Mouse (Mus musculus): Measurements from ENCODE around the gene Gm10681. TPM values are rescaled to one million over a fixed set of nuclear protein-coding genes. Genes with fewer than 3 reads are reported as not detected.
"Not testable (repeated sequence)": the region's sequence is repeated elsewhere in the genome, so short reads cannot be mapped to it uniquely, and the experiment has no call there.

Gm10681 gene
- polyA plus RNA-seq, 1 experiment from 2014 or later = not detected

GRCm38 (mm10) chr3:98587721-98588120 is 886 bp downstream of the Gm10681 start:
- no peaks in the 10 kb centered on the region for H3K27me3 ChIP-seq (ENCODE audit: control insufficient read depth, insufficient read depth, low read length)
- no peaks in the 10 kb centered on the region for H3K4me1 ChIP-seq (ENCODE audit: control insufficient read depth, insufficient read depth, low read length)
- ATAC-seq (ENCODE audit: low FRiP score) = no peak
- H3K9me3 ChIP-seq (ENCODE audit: control insufficient read depth, low read length) = no peaks in the 10 kb centered on the region
- WGBS = 76% methylated on average over 2 of the region's 2 CpGs
- no peak overlapping the region for H3K9ac ChIP-seq (ENCODE audit: low read length)
- DNase-seq (ENCODE audit: low spot score, missing footprints) = no peak
- H3K36me3 ChIP-seq (ENCODE audit: control insufficient read depth, insufficient read depth, low read length) = no peaks in the 10 kb centered on the region
- no peak overlapping the region for H3K4me3 ChIP-seq (ENCODE audit: low read depth, low read length)
- no peak overlapping the region for H3K4me2 ChIP-seq
- H3K27ac ChIP-seq (ENCODE audit: low read depth, low read length) = no peak overlapping the region

DNA sequence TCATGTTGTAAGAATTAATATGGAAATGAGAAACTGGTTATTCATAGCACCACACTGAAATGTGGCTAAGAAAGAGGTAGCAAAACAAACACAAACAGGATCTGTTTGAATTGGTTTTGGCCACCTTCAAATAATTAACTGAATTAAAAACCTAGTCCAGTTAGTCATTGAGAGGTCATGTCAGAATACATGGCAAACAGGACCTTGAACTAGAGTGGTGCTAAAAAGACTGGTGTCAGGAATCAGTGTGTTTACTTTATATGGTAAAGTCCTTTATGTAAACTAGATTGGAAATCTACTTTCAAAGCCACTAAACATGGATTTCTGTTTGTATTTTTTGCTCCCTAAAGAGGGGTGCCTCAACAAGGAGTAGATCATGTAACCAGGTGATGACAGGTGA is 6.0 kb downstream of the Gm10681 start:
- not testable (repeated sequence) for H3K27me3 ChIP-seq (ENCODE audit: control insufficient read depth, insufficient read depth, low read length); H3K9ac ChIP-seq (ENCODE audit: low read length); H3K36me3 ChIP-seq (ENCODE audit: control insufficient read depth, insufficient read depth, low read length); ATAC-seq (ENCODE audit: low FRiP score); H3K4me1 ChIP-seq (ENCODE audit: control insufficient read depth, insufficient read depth, low read length); H3K4me3 ChIP-seq (ENCODE audit: low read depth, low read length); H3K27ac ChIP-seq (ENCODE audit: low read depth, low read length); DNase-seq (ENCODE audit: low spot score, missing footprints); H3K4me2 ChIP-seq; H3K9me3 ChIP-seq (ENCODE audit: control insufficient read depth, low read length)

GRCm38 (mm10) chr3:98582202-98582601 is 6.4 kb downstream of the Gm10681 start:
- H3K36me3 ChIP-seq (ENCODE audit: control insufficient read depth, insufficient read depth, low read length); H3K4me2 ChIP-seq; H3K4me3 ChIP-seq (ENCODE audit: low read depth, low read length); H3K9ac ChIP-seq (ENCODE audit: low read length); H3K4me1 ChIP-seq (ENCODE audit: control insufficient read depth, insufficient read depth, low read length); H3K27ac ChIP-seq (ENCODE audit: low read depth, low read length); DNase-seq (ENCODE audit: low spot score, missing footprints); H3K9me3 ChIP-seq (ENCODE audit: control insufficient read depth, low read length); H3K27me3 ChIP-seq (ENCODE audit: control insufficient read depth, insufficient read depth, low read length); ATAC-seq (ENCODE audit: low FRiP score): not testable (repeated sequence)
- no CpG with 5 or more reads among the region's 1 CpGs for WGBS

GRCm38 (mm10) chr3:98581024-98581423 is 7.6 kb downstream of the Gm10681 start:
- not testable (repeated sequence) for H3K27me3 ChIP-seq (ENCODE audit: control insufficient read depth, insufficient read depth, low read length); H3K4me3 ChIP-seq (ENCODE audit: low read depth, low read length); H3K9me3 ChIP-seq (ENCODE audit: control insufficient read depth, low read length); H3K27ac ChIP-seq (ENCODE audit: low read depth, low read length); H3K4me1 ChIP-seq (ENCODE audit: control insufficient read depth, insufficient read depth, low read length); H3K36me3 ChIP-seq (ENCODE audit: control insufficient read depth, insufficient read depth, low read length); ATAC-seq (ENCODE audit: low FRiP score); H3K4me2 ChIP-seq; H3K9ac ChIP-seq (ENCODE audit: low read length)
- peak; percentile 35 for DNase-seq (ENCODE audit: low spot score, missing footprints)
- 67% methylated on average over 1 of the region's 1 CpGs for WGBS

- not testable (repeated sequence) for H3K4me2 ChIP-seq; H3K9ac ChIP-seq (ENCODE audit: low read length); H3K27me3 ChIP-seq (ENCODE audit: control insufficient read depth, insufficient read depth, low read length); H3K27ac ChIP-seq (ENCODE audit: low read depth, low read length); H3K36me3 ChIP-seq (ENCODE audit: control insufficient read depth, insufficient read depth, low read length); DNase-seq (ENCODE audit: low spot score, missing footprints); H3K4me1 ChIP-seq (ENCODE audit: control insufficient read depth, insufficient read depth, low read length); H3K4me3 ChIP-seq (ENCODE audit: low read depth, low read length); H3K9me3 ChIP-seq (ENCODE audit: control insufficient read depth, low read length)
- peak; percentile 48; the same call in 1 of the 2 replicates for ATAC-seq (ENCODE audit: low FRiP score)
- 91% methylated on average over 2 of the region's 2 CpGs for WGBS
Measured at GRCm38 (mm10) chr3:98567717-98568116, 20.9 kb downstream of the Gm10681 start.

GRCm38 (mm10) chr3:98564894-98565293 is 23.7 kb downstream of the Gm10681 start:
- ATAC-seq (ENCODE audit: low FRiP score); H3K4me1 ChIP-seq (ENCODE audit: control insufficient read depth, insufficient read depth, low read length); H3K27me3 ChIP-seq (ENCODE audit: control insufficient read depth, insufficient read depth, low read length); H3K4me2 ChIP-seq; H3K27ac ChIP-seq (ENCODE audit: low read depth, low read length); H3K4me3 ChIP-seq (ENCODE audit: low read depth, low read length); H3K9ac ChIP-seq (ENCODE audit: low read length); H3K9me3 ChIP-seq (ENCODE audit: control insufficient read depth, low read length); H3K36me3 ChIP-seq (ENCODE audit: control insufficient read depth, insufficient read depth, low read length); DNase-seq (ENCODE audit: low spot score, missing footprints): not testable (repeated sequence)
- WGBS = no CpG with 5 or more reads among the region's 3 CpGs

- not testable (repeated sequence) for ATAC-seq (ENCODE audit: low FRiP score); DNase-seq (ENCODE audit: low spot score, missing footprints); H3K9ac ChIP-seq (ENCODE audit: low read length); H3K4me2 ChIP-seq; H3K4me1 ChIP-seq (ENCODE audit: control insufficient read depth, insufficient read depth, low read length); H3K9me3 ChIP-seq (ENCODE audit: control insufficient read depth, low read length); H3K4me3 ChIP-seq (ENCODE audit: low read depth, low read length); H3K36me3 ChIP-seq (ENCODE audit: control insufficient read depth, insufficient read depth, low read length); H3K27ac ChIP-seq (ENCODE audit: low read depth, low read length); H3K27me3 ChIP-seq (ENCODE audit: control insufficient read depth, insufficient read depth, low read length)
- WGBS = no CpG with 5 or more reads among the region's 2 CpGs
Measured at GRCm38 (mm10) chr3:98563831-98564230, 24.8 kb downstream of the Gm10681 start.

DNA sequence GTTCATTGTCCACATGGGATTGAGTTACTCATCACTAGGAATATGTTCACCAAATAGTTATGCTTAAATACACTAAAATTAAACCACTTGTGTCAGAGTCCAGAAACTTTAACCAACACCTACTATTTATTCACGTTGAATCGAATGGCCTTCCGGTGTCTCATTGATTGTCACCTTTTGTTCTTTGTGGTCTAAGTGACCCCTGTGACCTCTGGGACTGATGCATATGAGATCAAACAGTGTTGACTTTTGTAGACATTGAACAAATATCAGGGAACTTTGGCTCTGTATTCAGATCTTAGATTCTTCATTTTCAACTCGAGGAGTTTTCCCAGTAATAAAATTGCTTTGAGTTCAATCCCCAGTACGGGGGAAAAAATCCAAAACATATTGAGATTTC is 27.9 kb downstream of the Gm10681 start:
- WGBS = no CpG with 5 or more reads among the region's 5 CpGs

DNA sequence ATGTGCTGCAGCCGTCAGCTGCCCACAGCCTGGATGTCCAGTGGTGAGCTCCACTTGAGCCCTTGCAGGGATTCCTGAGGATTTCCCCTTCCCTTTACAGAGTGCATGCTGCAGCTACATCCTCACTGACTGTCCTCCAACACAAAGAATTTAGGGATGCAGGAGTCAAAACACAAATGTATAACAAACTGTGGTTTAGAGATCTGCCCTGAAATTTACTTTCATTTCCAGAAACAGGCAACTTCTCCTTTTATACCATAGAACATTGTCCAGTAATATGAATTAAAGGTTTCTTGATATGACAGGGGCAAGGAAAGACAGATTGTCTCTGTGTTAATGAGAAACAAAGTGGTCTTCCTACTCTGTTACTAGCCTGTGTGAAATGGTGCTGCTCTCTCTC is 37.8 kb downstream of the Gm10681 start:
- not testable (repeated sequence) for H3K9ac ChIP-seq (ENCODE audit: low read length); H3K4me2 ChIP-seq; H3K4me1 ChIP-seq (ENCODE audit: control insufficient read depth, insufficient read depth, low read length); H3K9me3 ChIP-seq (ENCODE audit: control insufficient read depth, low read length); H3K27ac ChIP-seq (ENCODE audit: low read depth, low read length); DNase-seq (ENCODE audit: low spot score, missing footprints); H3K27me3 ChIP-seq (ENCODE audit: control insufficient read depth, insufficient read depth, low read length); H3K4me3 ChIP-seq (ENCODE audit: low read depth, low read length); ATAC-seq (ENCODE audit: low FRiP score); H3K36me3 ChIP-seq (ENCODE audit: control insufficient read depth, insufficient read depth, low read length)
- no CpG with 5 or more reads among the region's 1 CpGs for WGBS

More for the DNA sequence above, 27.9 kb downstream of the Gm10681 start:
- not testable (repeated sequence) for ATAC-seq (ENCODE audit: low FRiP score); H3K4me1 ChIP-seq (ENCODE audit: control insufficient read depth, insufficient read depth, low read length); H3K36me3 ChIP-seq (ENCODE audit: control insufficient read depth, insufficient read depth, low read length); DNase-seq (ENCODE audit: low spot score, missing footprints); H3K4me2 ChIP-seq; H3K27ac ChIP-seq (ENCODE audit: low read depth, low read length); H3K9ac ChIP-seq (ENCODE audit: low read length); H3K9me3 ChIP-seq (ENCODE audit: control insufficient read depth, low read length); H3K4me3 ChIP-seq (ENCODE audit: low read depth, low read length); H3K27me3 ChIP-seq (ENCODE audit: control insufficient read depth, insufficient read depth, low read length)

GRCm38 (mm10) chr3:98550215-98550614 is 38.4 kb downstream of the Gm10681 start:
- H3K27me3 ChIP-seq (ENCODE audit: control insufficient read depth, insufficient read depth, low read length); H3K9me3 ChIP-seq (ENCODE audit: control insufficient read depth, low read length); H3K4me2 ChIP-seq; H3K9ac ChIP-seq (ENCODE audit: low read length); H3K36me3 ChIP-seq (ENCODE audit: control insufficient read depth, insufficient read depth, low read length); H3K27ac ChIP-seq (ENCODE audit: low read depth, low read length); DNase-seq (ENCODE audit: low spot score, missing footprints); H3K4me3 ChIP-seq (ENCODE audit: low read depth, low read length); H3K4me1 ChIP-seq (ENCODE audit: control insufficient read depth, insufficient read depth, low read length): not testable (repeated sequence)
- WGBS = no CpG with 5 or more reads among the region's 2 CpGs
- peak; percentile 59; the same call in 1 of the 2 replicates for ATAC-seq (ENCODE audit: low FRiP score)
